Mouse (Mus musculus) 3T3-L1 (cell line): ENCODE measurements around the gene Eif4e2.
A peak's percentile ranks its signal among the peaks of the same experiment; 100 is the strongest.

Experiments
- DNase-seq: peaks from one replicate; pipeline ENCODE4 v3.0.0-alpha.2; 2015; ENCODE audit warnings: low read depth, low spot score

Gene Eif4e2

GRCm38 (mm10) chr1:87259316-87259715 lies 45.6 kb downstream of the Eif4e2 start:
- peak; percentile 42 for DNase-seq

- DNase-seq: no peak
These were observed 49.5 kb downstream of the Eif4e2 start for GRCm38 (mm10) chr1:87263257-87263656.

GRCm38 (mm10) chr1:87263796-87264133 lies 50.1 kb downstream of the Eif4e2 start:
- DNase-seq: no peak

- DNase-seq: no peak
These were observed 50.7 kb downstream of the Eif4e2 start, which contains the start of gene Efhd1 for GRCm38 (mm10) chr1:87264134-87265006. Gene Efhd1 (plus strand): TSS chr1:87264363.

- DNase-seq: no peak
These were observed 51.5 kb downstream of the Eif4e2 start for GRCm38 (mm10) chr1:87265200-87265599.

- DNase-seq: no peak
These were observed 52.8 kb downstream of the Eif4e2 start for GRCm38 (mm10) chr1:87266296-87267090.

- DNase-seq: no peak
These were observed 56.5 kb downstream of the Eif4e2 start for GRCm38 (mm10) chr1:87270204-87270603.

- DNase-seq: no peak
These were observed 57.1 kb downstream of the Eif4e2 start for GRCm38 (mm10) chr1:87270641-87271467.

GRCm38 (mm10) chr1:87271596-87271995 lies 57.9 kb downstream of the Eif4e2 start:
- no peak for DNase-seq

GRCm38 (mm10) chr1:87272462-87272861 lies 58.7 kb downstream of the Eif4e2 start:
- DNase-seq: peak; percentile 32

GRCm38 (mm10) chr1:87273514-87273942 lies 59.8 kb downstream of the Eif4e2 start:
- peak; percentile 55 for DNase-seq

GRCm38 (mm10) chr1:87274134-87274533 lies 60.4 kb downstream of the Eif4e2 start:
- DNase-seq: no peak

- DNase-seq: no peak
These were observed 61.4 kb downstream of the Eif4e2 start for GRCm38 (mm10) chr1:87275151-87275550.

- DNase-seq: no peak
These were observed 62.3 kb downstream of the Eif4e2 start for GRCm38 (mm10) chr1:87276056-87276455.

- no peak for DNase-seq
These were observed 66.6 kb downstream of the Eif4e2 start for GRCm38 (mm10) chr1:87280281-87280680.

GRCm38 (mm10) chr1:87281599-87282412 lies 68.1 kb downstream of the Eif4e2 start:
- DNase-seq: no peak

- DNase-seq: no peak
These were observed 68.7 kb downstream of the Eif4e2 start for GRCm38 (mm10) chr1:87282413-87282788.

- DNase-seq: no peak
These were observed 69.8 kb downstream of the Eif4e2 start for GRCm38 (mm10) chr1:87283410-87283960.

- DNase-seq: no peak
These were observed 73.4 kb downstream of the Eif4e2 start for GRCm38 (mm10) chr1:87287105-87287504.
